Mouse (Mus musculus) forebrain, embryonic 12.5 days (tissue): ENCODE data around the gene Taf10. TPM values are rescaled to one million over a fixed set of nuclear protein-coding genes. Genes with fewer than 3 reads are reported as not detected.

Source experiments
- polyA plus RNA-seq: library from polyadenylated mRNA; unstranded; fragments of >200 nt; fragmentation: Nextera tagmentation; extraction: Ambion mirVana; gene quantifications from 2 replicates; pipeline ENCODE4 v1.2.1, GENCODE M21; 2016

Gene Taf10
- polyA plus RNA-seq, 1 experiment from 2014 or later = 170 TPM

Other genes starting within 250 kb of the Taf10 start
- gene Smpd1, start 190.0 kb downstream of the Taf10 start, polyA plus RNA-seq = 42.5 and 43.6 TPM in 2 replicates
- gene Apbb1, start 162.7 kb downstream of the Taf10 start, polyA plus RNA-seq = 149 and 160 TPM in 2 replicates
- gene Hpx, start 144.2 kb downstream of the Taf10 start, polyA plus RNA-seq = 0.17 and 0.29 TPM in 2 replicates
- 50.6 and 51.2 TPM in 2 replicates for gene Trim3, start 110.8 kb downstream of the Taf10 start, polyA plus RNA-seq
- 126 and 142 TPM in 2 replicates for gene Timm10b, start 104.3 kb downstream of the Taf10 start, polyA plus RNA-seq
- gene Arfip2, start 103.9 kb downstream of the Taf10 start, polyA plus RNA-seq = 72.2 and 73.8 TPM in 2 replicates
- 2.5 and 15.7 TPM in 2 replicates for gene Gm45799, start 103.8 kb downstream of the Taf10 start, polyA plus RNA-seq
- gene Dnhd1, start 93.5 kb downstream of the Taf10 start, polyA plus RNA-seq = 0.85 and 0.96 TPM in 2 replicates
- 184 and 187 TPM in 2 replicates for gene Ilk, start 7.8 kb downstream of the Taf10 start, polyA plus RNA-seq
- 39.5 and 41.5 TPM in 2 replicates for gene Rrp8, start 7.0 kb downstream of the Taf10 start, polyA plus RNA-seq
- 45.8 and 48.3 TPM in 2 replicates for gene Tpp1, start 7.9 kb upstream of the Taf10 start, polyA plus RNA-seq
- 22.9 and 25.0 TPM in 2 replicates for gene Dchs1, start 43.3 kb upstream of the Taf10 start, polyA plus RNA-seq
- 231 and 236 TPM in 2 replicates for gene Mrpl17, start 66.7 kb upstream of the Taf10 start, polyA plus RNA-seq
- gene Gm4070, start 209.6 kb upstream of the Taf10 start, polyA plus RNA-seq = 0.06 TPM in 1 of 2 replicates, not detected in the other